Mouse (Mus musculus): ENCODE results near the gene Hist2h2aa1.

- TF ChIP-seq POLR2A (IDR thresholded peaks at IDR 0.05; ENCODE audit: borderline replicate concordance, extremely low read depth, insufficient read depth, insufficient read length, poor library complexity, severe bottlenecking) (no peak), CTCF (IDR thresholded peaks at IDR 0.05; ENCODE audit: borderline replicate concordance, extremely low read depth, insufficient read depth, insufficient read length) (no peak)
These were observed 7.3 kb upstream of the Hist2h2aa1 start for GRCm38 (mm10) chr3:96237904-96238511.
